Mouse (Mus musculus): ENCODE measurements around the gene Kremen1. TPM values are rescaled to one million over a fixed set of nuclear protein-coding genes. Genes with fewer than 3 reads are reported as not detected.

The Kremen1 gene
- total RNA-seq, 2 experiments from 2014 or later = 39.4 to 58.7 TPM

DNA sequence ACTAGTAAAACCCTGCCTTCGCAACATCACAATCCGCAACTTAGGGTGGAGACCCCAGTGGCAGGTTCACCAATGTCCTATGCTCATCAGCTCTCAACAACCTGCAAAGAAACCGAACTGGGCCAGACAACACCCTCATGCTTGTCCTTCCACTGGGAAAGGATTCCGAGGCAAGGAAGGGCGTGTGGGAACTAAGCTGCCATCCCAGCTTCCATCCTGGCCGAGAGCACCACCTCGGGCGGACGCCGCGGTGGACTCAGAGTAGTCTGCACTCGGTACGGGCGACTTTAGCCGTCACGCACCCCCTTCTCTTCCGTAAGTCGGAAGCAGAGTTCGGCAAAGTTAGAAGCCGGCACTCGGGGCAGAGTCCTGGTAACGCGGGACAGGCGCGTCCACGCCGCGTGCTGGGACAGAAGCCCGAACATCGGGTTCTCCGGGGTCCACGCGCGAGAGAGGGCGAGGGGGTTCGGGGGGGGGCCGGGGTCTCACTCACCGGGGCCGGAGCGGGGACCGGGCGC is 357 bp downstream of the Kremen1 start:
- TF ChIP-seq CTCF (IDR thresholded peaks at IDR 0.05) = no peak
- peak; percentile 74 for DNase-seq

DNA sequence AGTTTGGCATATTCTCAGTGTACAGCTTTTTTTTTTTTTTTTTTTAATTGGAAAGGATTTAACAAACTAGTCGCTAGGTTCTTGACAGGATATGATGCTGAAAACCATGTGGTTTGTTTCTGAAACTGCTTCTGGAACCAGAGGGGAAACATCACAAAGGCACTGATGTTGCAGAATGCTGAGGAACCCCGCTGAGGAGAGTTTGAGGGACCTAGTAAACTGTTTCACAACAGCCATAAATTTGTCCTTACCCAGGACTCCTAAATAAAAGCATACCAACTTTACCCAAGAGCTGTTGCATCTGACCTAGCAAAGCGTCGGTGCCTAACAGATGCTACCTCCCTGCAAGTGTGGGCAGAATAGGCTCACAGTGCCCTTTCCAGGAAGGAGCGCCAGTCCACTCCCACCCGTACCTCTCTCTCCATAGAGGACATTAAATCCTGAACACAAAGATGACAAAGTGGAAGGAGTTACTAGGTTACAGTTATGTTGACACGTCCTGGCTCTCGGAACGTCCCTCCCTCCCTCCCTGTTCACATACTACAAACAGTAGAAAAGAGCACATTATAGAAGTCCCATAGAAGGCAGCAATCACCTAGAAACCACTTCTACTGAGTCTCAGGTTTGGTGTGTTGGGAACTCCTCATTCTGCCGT is 1.3 kb downstream of the Kremen1 start:
- TF ChIP-seq CTCF (IDR thresholded peaks at IDR 0.05) = no peak
- DNase-seq = no peak
- intact Hi-C loops (cut with DNase I) = loop anchor here (5.0 kb wide), 1 partner anchor 78 kb away; no protein-coding TSS in a partner anchor
- H3K4me3 ChIP-seq = peak overlapping the region; percentile 96
- peak overlapping the region; percentile 92 for H3K27ac ChIP-seq

More for the DNA sequence above, 357 bp downstream of the Kremen1 start:
- peak overlapping the region; percentile 92 for H3K27ac ChIP-seq
- intact Hi-C loops (cut with DNase I) = loop anchor here (5.0 kb wide), 1 partner anchor 79 kb away; no protein-coding TSS in a partner anchor
- peak overlapping the region; percentile 96 for H3K4me3 ChIP-seq

DNA sequence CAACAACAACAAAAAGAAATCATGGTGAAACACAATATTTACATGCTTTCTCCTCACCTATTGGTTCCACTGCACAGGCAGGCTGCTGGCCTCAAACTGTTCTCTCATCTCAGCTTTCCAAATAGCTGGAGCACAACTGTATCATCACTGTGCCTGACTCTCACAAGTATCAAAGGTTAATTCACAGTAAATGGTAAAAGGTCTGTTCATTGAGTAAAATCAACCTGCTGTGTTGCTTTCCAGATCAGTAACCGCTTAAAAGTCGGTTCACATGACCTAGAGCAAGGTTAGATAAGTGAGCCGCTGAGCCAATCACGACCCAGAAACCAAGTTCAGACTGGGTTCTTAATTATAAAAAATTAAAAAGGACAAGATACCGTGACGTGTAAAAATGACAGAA is 3.3 kb downstream of the Kremen1 start:
- no peak for DNase-seq
- Histone ChIP-seq H3K27ac (no peak overlapping the region), H3K4me3 (no peak overlapping the region)
- no peak for TF ChIP-seq CTCF (IDR thresholded peaks at IDR 0.05)
- intact Hi-C loops (cut with DNase I) = no loop called here

DNA sequence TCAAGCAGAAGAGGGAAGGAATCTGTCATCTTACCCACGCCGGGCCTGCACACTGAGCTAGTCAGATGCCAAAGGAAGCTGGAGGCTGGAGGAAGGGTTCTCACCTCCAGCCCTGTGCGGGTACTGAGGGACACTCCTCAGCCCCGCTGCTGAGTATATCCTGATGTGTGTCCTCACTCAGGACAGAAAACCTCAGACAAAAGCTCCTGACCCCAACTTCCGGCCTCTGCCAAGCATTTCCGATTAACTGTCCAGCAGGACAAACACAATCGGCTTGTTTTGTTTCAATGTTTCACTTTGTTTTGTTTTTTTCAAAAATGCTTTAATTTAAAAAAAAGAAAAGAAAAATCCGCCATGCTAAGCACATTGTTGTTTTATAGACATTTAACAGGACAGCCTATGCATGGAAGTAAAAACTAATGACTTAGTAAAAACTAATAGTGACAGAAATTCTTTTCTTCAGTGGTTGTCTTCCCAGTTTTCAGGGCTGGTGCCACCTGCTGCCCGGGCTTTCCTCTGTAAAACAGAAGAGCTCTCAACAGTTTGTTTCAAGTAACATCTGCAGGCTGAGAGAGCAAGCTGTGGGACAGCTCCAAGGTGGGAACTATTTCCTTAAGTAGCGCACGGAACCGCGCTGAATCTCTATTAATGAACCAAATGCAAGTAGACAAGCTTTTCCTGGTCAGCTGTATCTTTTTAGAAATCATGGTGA is 4.1 kb downstream of the Kremen1 start:
- Histone ChIP-seq H3K4me3 (no peak overlapping the region; the same call in 1 of the 2 replicates), H3K27ac (peak overlapping the region; percentile 60)
- intact Hi-C loops (cut with DNase I) = no loop called here
- TF ChIP-seq CTCF (IDR thresholded peaks at IDR 0.05) = peak; percentile 5; the same call in 1 of the 2 replicates
- DNase-seq = no peak

DNA sequence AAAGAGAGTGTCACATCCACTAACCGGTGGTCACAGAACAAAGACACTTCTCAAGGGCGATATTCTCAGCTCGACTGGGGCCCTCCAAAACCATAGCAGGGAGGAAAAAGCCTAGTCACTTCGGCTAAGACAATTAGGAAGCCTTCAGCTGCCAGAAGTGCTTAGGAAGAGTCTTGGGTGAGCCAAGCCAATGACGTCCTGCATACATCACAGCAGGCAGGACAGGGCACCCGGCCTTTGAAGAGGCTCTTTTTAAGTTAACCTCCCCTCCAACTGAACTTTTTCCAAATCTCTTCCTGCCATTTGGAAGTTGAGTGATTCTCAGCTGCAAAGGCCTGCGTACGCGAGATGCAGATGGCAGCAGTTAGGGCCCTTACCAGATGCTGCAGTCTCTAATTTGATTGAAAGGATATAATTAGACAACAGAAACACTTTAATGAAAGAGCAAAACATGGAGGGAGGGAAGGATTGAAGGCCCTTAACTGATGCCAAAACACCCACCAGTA is 5.8 kb downstream of the Kremen1 start:
- Histone ChIP-seq H3K27ac (peak overlapping the region; percentile 44), H3K4me3 (no peak overlapping the region)
- intact Hi-C loops (cut with DNase I) = no loop called here
- DNase-seq = no peak
- TF ChIP-seq CTCF (IDR thresholded peaks at IDR 0.05) = no peak

DNA sequence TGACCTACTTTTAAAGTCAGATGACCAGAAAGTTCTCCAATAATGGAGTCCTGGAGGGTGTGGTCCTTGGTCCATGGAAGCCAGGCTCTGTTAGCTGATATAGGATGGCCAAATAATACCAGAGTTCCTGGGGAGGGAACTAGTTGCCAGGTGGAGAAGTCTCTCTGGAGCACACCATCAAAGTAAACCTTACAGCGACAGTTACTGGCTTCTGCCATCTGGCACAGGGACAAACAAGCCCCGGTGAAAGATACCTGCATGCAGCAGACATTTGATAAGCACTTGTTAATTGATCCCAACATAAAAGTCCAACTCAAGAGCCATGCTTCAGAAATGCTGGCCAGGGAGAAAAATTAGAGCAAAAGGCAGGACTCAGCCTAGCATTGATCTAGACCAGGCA is 7.3 kb downstream of the Kremen1 start:
- Histone ChIP-seq H3K4me3 (no peak overlapping the region; the same call in 1 of the 2 replicates), H3K27ac (peak overlapping the region; percentile 66)
- no peak for DNase-seq
- intact Hi-C loops (cut with DNase I) = no loop called here
- no peak for TF ChIP-seq CTCF (IDR thresholded peaks at IDR 0.05)

DNA sequence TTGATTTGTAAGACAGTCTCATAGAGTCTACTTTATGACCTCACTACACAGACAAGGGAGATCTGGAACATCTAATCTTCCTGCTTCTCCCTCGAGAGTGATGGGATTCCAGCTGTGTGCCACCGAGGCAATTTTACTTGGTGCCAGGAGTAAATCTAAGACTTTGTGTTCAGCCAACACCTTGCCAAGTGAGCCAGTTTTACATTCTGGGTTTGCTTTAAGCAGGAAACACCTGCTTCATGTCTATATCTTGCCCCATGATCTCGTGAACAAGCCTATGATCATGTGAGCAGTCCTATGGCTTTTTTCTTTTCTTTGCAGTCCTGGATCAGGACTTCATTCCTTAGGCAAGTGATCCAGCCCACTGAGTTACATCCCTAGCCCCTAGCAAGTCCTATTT is 7.8 kb downstream of the Kremen1 start:
- DNase-seq = no peak
- peak overlapping the region; percentile 66 for H3K27ac ChIP-seq

DNA sequence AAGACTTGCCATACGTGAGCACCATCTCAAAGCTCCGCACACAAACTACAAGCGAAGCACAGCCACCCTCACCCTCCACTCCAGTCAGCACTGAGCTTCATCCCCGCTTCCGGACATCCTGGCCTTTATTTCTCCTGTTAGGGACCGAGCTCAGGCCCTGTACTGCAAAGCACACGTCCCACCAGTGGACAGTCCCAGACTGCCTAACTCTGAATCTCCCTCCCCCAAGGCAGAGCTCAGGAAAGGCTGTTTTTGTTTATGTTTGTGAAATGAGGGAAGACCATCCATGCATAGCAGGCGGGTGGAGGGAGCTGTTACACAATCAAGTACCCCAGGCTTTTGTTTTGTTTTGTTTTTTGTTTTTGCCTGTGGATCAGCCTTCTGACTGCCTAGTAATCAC is 8.6 kb downstream of the Kremen1 start:
- Histone ChIP-seq H3K27ac (peak overlapping the region; percentile 66; the same call in 1 of the 2 replicates), H3K4me3 (no peak overlapping the region)
- DNase-seq = no peak
- TF ChIP-seq CTCF (IDR thresholded peaks at IDR 0.05) = no peak
- intact Hi-C loops (cut with DNase I) = no loop called here

More for the DNA sequence above, 7.8 kb downstream of the Kremen1 start:
- no peak for TF ChIP-seq CTCF (IDR thresholded peaks at IDR 0.05)
- H3K4me3 ChIP-seq = no peak overlapping the region
- intact Hi-C loops (cut with DNase I) = no loop called here

DNA sequence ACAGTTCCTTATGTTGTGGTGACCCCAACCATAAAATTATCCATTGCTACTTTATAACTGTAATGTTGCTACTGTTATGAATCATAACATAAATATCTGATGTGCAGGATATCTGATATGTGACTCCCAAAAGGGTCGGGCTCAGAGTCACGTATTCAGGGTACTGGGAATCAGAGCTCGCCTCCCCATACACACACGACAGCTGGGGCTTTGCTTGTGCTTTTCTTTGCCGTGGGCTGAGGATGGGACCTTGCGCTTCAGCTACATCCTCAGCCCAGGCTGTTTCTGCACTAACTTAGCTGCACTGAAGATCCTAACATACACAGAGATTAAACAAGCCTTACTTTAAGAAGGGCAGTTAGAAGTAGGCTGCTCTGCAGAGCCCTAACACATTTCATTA is 10.2 kb downstream of the Kremen1 start:
- intact Hi-C loops (cut with DNase I) = no loop called here
- no peak for TF ChIP-seq CTCF (IDR thresholded peaks at IDR 0.05)
- Histone ChIP-seq H3K27ac (peak overlapping the region; percentile 76), H3K4me3 (peak overlapping the region; percentile 15; the same call in 1 of the 2 replicates)
- DNase-seq = no peak

DNA sequence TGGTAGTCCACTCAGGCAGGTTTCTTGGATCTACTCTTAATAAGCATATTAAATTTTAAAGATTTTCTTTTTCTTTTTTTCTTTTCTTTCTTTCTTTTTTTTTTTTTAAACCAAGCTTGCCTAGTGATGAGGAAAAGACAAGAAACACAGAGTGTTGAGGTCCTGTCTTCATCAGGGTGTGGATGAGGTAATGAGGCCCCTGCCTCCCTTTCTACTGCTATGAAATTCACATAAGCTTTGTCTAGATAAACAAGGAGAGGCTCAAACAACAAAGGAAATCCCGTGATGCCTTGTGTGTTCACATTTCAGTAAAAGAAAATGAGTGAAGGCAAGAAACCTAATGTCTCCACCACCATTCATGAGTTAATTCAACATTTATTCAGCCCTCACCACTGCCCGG is 13.2 kb downstream of the Kremen1 start:
- no peak for DNase-seq
- H3K4me3 ChIP-seq = no peak overlapping the region
- intact Hi-C loops (cut with DNase I) = no loop called here
- TF ChIP-seq CTCF (IDR thresholded peaks at IDR 0.05) = no peak
- H3K27ac ChIP-seq = no peak overlapping the region

DNA sequence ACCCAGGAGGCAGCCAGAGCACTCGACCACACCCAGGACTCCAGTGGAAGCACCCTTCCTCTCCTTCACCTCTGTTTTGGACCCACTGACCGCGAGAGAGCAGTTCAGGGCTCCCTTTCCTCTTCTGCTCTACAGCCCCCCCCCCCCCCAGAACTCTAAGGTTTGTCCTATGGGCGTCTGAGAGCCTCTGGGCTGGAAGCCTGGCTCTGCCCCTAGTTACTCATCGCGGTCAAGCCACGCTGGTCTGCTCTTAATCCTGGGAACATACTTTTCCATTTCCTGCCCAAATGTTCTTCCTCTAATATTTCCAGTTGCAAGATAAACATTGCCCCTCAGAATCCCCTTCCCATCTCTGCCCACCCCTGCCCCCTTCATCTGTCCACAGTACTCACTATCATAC is 15.9 kb downstream of the Kremen1 start:
- intact Hi-C loops (cut with DNase I) = no loop called here
- H3K27ac ChIP-seq = peak overlapping the region; percentile 85

DNA sequence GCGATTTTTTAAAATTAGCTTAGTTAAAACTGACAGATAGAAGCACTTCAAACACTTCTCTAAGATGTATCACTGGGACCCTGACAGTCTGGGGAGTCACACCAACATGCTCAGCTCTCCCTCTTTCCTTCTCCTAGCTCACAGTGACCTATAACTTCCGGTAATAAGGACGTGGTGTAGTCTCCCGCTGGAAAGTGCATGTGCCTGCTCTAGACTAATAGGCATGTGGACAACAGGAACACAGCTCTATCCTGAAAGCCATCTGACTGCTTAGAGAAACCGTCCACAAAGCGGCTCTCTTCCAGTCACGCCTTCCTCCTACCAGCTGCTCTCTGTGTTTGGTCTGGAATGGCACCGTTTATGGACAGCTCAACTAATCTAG is 16.6 kb downstream of the Kremen1 start:
- peak; percentile 29 for DNase-seq
- H3K27ac ChIP-seq = peak overlapping the region; percentile 85
- intact Hi-C loops (cut with DNase I) = no loop called here
- TF ChIP-seq CTCF (IDR thresholded peaks at IDR 0.05) = no peak
- peak overlapping the region; percentile 57 for H3K4me3 ChIP-seq

More for the DNA sequence above, 15.9 kb downstream of the Kremen1 start:
- no peak for TF ChIP-seq CTCF (IDR thresholded peaks at IDR 0.05)
- H3K4me3 ChIP-seq = no peak overlapping the region; the same call in 1 of the 2 replicates
- peak; percentile 23 for DNase-seq

All from gastrocnemius, adult 2 months (tissue).